Mouse (Mus musculus): ENCODE data around the gene Gm47189. TPM values are rescaled to one million over a fixed set of nuclear protein-coding genes. Genes with fewer than 3 reads are reported as not detected.
"Not testable (repeated sequence)": the region's sequence is repeated elsewhere in the genome, so short reads cannot be mapped to it uniquely, and the experiment has no call there.

Gene Gm47189
- polyA plus RNA-seq (2016; fragmentation: Nextera tagmentation; extraction: Ambion mirVana), result not detected in 2 replicates

DNA sequence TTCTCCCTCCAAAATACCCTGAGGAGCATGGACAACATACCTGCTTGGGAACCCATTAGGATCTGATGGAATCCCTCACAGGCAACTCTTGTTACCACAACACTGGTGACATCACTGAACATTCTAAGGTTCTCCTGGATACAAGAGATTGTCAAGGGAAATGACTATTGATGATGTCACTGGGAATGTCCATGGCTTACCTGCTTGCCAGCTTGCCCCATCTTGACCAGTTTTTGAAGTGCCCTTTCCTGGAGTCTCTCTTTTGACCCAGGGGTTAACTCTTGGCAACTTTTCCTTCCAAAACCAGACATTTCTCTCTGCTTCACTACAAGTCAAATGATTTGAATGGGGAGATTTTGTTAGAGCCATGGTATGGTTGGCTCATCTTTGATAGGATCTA is at the start of gene Gm47189:
Gene Gm47189, minus strand, starts transcription at position 101 of the 400 bp plus-strand sequence.
- not testable (repeated sequence) for H3K9me3 ChIP-seq; H3K36me3 ChIP-seq; H3K4me2 ChIP-seq (replicated peaks); H3K27ac ChIP-seq; H3K4me1 ChIP-seq; H3K4me3 ChIP-seq; ATAC-seq (ENCODE audit: insufficient number of reproducible peaks, insufficient read depth, low FRiP score, low TSS enrichment); H3K27me3 ChIP-seq; H3K9ac ChIP-seq

GRCm38 (mm10) chr14:41755931-41756330 is 16.3 kb downstream of the Gm47189 start:
- not testable (repeated sequence) for H3K4me3 ChIP-seq; H3K9me3 ChIP-seq; H3K9ac ChIP-seq; H3K27ac ChIP-seq; H3K27me3 ChIP-seq; H3K36me3 ChIP-seq; ATAC-seq (ENCODE audit: insufficient number of reproducible peaks, insufficient read depth, low FRiP score, low TSS enrichment); H3K4me2 ChIP-seq (replicated peaks); H3K4me1 ChIP-seq
- WGBS, result 88% methylated on average over 2 of the region's 3 CpGs

- not testable (repeated sequence) for H3K4me2 ChIP-seq (replicated peaks); H3K27ac ChIP-seq; H3K4me1 ChIP-seq; H3K4me3 ChIP-seq; H3K9ac ChIP-seq; H3K9me3 ChIP-seq; H3K36me3 ChIP-seq; H3K27me3 ChIP-seq; ATAC-seq (ENCODE audit: insufficient number of reproducible peaks, insufficient read depth, low FRiP score, low TSS enrichment)
- 64% methylated on average over 1 of the region's 1 CpGs for WGBS
Measured at GRCm38 (mm10) chr14:41750514-41750913, 21.7 kb downstream of the Gm47189 start, which contains the start of gene Gm7929. Gm7929 (minus strand) TSS chr14:41750614.

DNA sequence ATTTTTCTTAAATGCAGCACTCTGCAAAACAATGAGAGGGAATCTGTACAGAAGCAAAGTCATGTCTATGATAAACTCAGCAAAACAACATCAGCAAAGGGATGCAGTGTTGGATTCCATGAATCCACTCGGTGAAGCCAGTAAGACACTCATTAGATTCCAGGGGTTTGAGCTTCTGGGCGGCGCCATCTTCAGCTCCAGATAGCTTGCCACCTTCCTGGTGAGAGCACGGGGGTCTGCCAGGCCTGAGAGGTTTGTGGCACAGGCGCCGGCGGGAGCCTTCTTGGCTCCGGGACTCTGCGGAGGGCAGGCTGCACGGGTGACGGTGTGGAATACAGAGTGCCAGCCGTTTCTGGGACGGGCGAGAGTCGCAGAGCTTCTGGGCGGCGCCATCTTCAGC is 48.8 kb downstream of the Gm47189 start:
- H3K27me3 ChIP-seq; H3K27ac ChIP-seq; H3K9ac ChIP-seq; H3K9me3 ChIP-seq; H3K4me2 ChIP-seq (replicated peaks); H3K4me3 ChIP-seq; H3K36me3 ChIP-seq; H3K4me1 ChIP-seq; ATAC-seq (ENCODE audit: insufficient number of reproducible peaks, insufficient read depth, low FRiP score, low TSS enrichment): not testable (repeated sequence)
- 70% methylated on average over 17 of the region's 17 CpGs for WGBS

DNA sequence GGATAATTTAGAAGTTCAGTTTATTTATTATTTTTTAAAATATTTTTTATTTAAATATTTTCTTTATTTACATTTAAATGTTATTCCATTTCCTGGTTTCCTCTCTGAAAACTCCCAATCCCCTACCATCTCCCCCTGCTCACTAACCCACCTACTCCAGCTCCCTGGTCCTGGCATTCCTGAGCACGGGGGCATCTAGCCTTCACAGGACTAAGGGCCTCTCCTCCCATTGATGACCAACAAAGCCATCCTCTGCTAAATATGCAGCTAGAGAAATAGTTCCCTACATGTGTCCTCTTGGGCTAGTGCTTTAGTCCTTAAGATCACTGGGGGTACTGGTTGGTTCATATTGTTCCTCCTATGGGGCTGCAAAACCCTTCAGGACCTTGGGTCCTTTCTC is 55.1 kb downstream of the Gm47189 start:
- H3K9ac ChIP-seq; ATAC-seq (ENCODE audit: insufficient number of reproducible peaks, insufficient read depth, low FRiP score, low TSS enrichment); H3K4me3 ChIP-seq; H3K27me3 ChIP-seq; H3K4me1 ChIP-seq; H3K9me3 ChIP-seq; H3K27ac ChIP-seq; H3K4me2 ChIP-seq (replicated peaks); H3K36me3 ChIP-seq: not testable (repeated sequence)
- 82% methylated on average over 1 of the region's 1 CpGs for WGBS

Other genes starting within 250 kb of the Gm47189 start
- not detected in 2 replicates for gene Gm7970, start 216.9 kb downstream of the Gm47189 start, polyA plus RNA-seq (2016; fragmentation: Nextera tagmentation; extraction: Ambion mirVana)
- not detected in 2 replicates for gene 1700049E17Rik2, start 199.2 kb downstream of the Gm47189 start, polyA plus RNA-seq (2016; fragmentation: Nextera tagmentation; extraction: Ambion mirVana)
- not detected in 2 replicates for gene Gm3072, start 147.8 kb downstream of the Gm47189 start, polyA plus RNA-seq (2016; fragmentation: Nextera tagmentation; extraction: Ambion mirVana)
- not detected in 2 replicates for gene Gm3676, start 126.0 kb downstream of the Gm47189 start, polyA plus RNA-seq (2016; fragmentation: Nextera tagmentation; extraction: Ambion mirVana)
- gene Gm8068, start 70.6 kb downstream of the Gm47189 start, polyA plus RNA-seq (2016; fragmentation: Nextera tagmentation; extraction: Ambion mirVana), result not detected in 2 replicates
- gene Gm7929, start 21.8 kb downstream of the Gm47189 start, polyA plus RNA-seq (2016; fragmentation: Nextera tagmentation; extraction: Ambion mirVana), result not detected in 2 replicates
- gene Gm7980, start 134.8 kb upstream of the Gm47189 start, polyA plus RNA-seq (2016; fragmentation: Nextera tagmentation; extraction: Ambion mirVana), result not detected in 2 replicates
- gene 1700049E17Rik1, start 152.5 kb upstream of the Gm47189 start, polyA plus RNA-seq (2016; fragmentation: Nextera tagmentation; extraction: Ambion mirVana), result not detected in 2 replicates
- not detected in 2 replicates for gene 1700024B05Rik, start 171.6 kb upstream of the Gm47189 start, polyA plus RNA-seq (2016; fragmentation: Nextera tagmentation; extraction: Ambion mirVana)
- not detected in 2 replicates for gene Gm6401, start 195.5 kb upstream of the Gm47189 start, polyA plus RNA-seq (2016; fragmentation: Nextera tagmentation; extraction: Ambion mirVana)
- not detected in 2 replicates for gene Gm3543, start 210.9 kb upstream of the Gm47189 start, polyA plus RNA-seq (2016; fragmentation: Nextera tagmentation; extraction: Ambion mirVana)

All from embryonic facial prominence, embryonic 12.5 days (tissue).